Mouse (Mus musculus): ENCODE measurements at regions not wholly inside any gene's neighbourhood (a gene's known extent, or its start where the extent isn't known, plus 50 kb on each side); places are given as distances from the start of the nearest gene placed in this dataset.
A peak's percentile ranks its signal among the peaks of the same experiment; 100 is the strongest.

DNA sequence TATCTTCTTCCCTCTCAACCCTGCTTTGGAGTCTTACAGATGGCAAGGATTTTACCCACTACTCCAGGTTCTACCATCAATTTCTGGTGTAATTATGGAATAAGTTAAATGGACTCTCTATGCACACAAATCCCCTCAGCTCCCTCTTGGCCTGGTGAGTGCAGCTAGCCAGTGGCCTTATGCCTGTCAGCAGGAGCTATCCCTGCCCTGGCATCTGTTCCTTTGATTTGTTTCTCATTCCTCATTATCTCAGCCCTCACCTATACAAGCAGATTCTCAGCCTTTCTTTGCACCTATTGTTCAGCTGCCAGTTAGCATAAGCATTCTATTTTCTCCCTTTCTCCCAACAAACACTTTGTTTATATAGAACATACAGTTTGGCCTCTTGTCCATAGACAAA is 150.3 kb downstream of the Rnf152 start:
- no peak for DNase-seq

DNA sequence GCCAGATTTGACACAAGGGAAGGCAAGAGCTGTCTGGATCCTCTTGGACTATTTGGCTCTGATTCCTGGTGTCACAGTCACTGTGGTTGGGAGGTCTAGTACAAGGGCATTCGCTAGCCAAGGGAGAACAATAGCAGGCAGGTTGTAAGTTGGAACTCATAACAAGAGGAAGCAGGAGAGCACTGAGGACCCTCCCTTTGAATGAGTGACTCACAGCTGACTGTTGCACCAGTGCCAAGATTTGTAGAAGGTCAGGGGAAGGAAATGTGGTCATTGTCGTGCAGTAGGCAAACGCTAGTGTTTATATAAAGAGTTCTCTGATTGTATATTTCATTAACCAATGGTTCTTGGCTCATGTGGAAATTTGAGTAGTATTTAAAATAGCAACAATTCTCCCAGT is 157.2 kb downstream of the Rnf152 start:
- peak; percentile 84 for DNase-seq

DNA sequence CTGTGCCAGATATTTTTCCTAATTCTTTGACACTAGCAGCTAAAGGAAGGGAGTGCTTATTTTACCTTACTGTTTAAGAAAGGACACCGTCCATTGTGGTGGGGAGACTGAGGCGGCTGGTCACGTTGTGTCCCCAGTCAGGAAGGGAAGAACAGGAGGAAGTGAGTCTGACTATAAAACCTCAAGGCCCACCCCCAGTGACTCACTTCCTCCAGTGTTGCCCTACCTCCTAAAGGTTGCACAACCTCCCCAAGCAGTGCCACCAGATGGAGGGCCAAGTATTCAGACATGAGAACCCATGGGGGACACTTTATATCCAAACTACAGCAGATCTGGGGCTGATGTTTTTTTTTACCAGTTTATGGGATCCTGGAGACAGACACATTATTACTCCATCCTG is 165.4 kb downstream of the Rnf152 start:
- no peak for DNase-seq

DNA sequence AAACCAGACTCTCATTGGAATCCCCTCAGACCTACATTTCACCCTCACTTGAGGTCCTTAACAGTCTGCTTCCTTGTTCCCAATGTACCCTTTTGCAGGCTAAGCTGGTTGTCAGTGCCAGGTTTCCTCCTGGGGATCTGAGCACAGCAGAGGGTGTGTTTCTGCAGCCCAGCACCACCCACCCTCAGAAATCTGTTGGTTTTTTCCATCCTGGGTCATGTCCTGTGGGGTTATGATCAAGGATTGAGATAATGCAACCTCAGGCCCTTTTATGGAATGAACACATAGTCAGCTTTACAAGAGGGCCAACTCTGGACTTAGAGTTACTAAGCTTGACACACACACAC is 167.6 kb downstream of the Rnf152 start:
- no peak for DNase-seq

DNA sequence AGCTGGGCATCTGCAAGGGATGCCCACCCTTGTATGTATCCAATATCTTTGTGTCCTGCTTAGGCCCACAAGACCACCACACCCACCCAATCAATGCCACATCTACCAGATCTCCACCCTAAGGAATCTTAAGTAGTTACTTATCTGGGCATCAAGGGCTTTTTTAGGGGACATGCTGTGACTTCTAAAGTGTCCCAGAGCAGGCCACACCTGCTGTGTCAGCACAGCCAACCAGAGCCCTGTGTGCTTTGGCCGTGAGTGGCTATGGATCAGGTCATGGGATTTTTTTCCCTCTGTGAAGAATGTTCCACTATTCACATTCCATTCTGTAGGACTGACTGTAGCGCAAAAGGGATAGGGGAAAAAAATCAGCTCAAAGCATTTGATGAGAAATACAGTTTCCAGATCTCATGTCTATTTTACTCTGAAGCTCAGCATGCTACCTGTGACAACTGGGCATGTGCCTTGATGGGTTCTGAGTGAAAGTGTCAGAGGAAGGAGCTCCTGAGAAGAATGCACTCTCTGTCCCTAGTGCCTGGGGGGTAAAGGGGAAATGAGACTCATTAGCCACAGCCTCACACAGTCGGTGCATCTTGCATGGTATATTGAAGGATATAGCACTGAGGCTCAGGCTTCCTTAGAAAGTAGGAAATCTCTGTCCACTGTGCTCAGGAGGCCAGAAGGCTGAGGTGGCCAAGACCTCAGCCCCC is 168.1 kb downstream of the Rnf152 start:
- DNase-seq = no peak

DNA sequence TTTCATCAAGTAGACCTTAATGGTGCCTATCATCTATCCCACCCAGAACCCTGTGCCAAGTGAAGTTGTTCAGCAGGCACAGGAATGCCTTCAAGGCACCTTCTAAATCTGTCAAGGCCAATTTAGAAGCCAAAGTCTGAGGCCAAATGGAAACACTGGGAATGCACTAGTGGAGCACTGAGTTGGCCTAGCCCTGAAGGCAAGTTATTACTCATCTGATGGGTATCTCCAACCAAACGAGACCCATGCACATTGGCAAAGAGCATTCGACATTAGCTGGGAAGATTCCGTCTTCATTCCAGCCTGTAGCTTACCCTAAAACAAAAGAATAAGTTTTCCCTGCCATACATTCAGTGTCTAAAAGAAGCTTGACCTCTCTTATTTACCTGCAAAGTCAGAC is 172.0 kb downstream of the Rnf152 start:
- no peak for DNase-seq

DNA sequence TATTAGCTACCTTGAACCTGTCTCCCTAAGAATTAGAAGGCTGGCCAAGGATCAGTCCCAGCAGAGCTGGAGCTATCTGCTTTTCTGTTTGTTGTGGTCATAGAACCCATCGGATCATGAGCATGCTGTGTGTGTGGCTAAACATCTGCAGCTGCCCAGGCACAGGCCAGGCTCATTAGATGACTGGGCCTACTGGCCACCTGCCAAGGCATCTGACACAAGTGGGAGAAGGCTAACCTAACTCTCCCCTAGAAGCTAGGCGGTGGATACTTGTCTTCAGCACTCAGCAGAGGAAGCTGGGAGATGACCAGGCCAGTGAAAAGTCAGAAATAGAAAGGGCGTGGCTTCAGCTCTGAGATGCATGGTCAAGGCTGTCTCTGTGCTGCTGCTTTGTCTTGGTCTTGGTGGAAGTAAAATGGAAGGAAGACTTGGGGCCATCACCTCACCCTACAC is 177.1 kb downstream of the Rnf152 start:
- DNase-seq = peak; percentile 80

DNA sequence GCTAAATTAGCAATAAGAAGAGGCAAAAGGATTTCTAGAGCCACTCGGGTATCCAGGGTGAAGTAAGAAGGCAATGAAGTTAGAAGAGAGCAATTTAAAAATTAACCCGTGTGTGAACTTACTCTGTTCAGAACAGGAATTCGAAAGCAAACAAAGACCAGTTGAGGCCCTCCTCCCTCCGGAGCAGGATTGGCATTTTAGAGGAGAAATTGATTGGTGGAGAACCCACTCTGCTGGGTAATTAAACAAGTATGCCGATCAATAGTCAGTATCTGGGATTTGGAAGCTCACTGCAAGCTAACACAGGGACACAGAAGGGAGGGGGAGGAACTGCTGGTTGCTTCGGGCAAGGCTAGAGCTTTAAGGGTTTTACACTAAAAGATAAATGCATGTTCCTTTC is 177.7 kb downstream of the Rnf152 start:
- DNase-seq = no peak

DNA sequence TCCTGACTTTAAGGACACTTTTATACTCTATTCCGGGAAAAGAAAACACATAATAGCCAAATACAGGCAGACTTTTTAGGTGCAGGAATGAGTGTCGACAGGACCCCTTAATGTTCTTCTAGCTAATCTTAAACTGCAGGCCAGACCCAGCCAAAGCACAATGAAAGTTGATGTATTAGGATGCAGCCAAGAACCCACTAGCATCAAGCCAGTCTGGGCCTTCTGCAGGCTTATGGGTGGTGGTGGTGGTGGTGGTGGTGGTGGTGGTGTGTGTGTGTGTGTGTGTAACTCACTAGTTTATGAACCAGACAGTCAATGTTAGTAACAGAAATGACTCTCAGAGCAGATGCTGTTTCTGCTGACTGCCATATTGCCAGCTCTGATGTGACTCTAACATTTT is 178.6 kb downstream of the Rnf152 start:
- DNase-seq = no peak

DNA sequence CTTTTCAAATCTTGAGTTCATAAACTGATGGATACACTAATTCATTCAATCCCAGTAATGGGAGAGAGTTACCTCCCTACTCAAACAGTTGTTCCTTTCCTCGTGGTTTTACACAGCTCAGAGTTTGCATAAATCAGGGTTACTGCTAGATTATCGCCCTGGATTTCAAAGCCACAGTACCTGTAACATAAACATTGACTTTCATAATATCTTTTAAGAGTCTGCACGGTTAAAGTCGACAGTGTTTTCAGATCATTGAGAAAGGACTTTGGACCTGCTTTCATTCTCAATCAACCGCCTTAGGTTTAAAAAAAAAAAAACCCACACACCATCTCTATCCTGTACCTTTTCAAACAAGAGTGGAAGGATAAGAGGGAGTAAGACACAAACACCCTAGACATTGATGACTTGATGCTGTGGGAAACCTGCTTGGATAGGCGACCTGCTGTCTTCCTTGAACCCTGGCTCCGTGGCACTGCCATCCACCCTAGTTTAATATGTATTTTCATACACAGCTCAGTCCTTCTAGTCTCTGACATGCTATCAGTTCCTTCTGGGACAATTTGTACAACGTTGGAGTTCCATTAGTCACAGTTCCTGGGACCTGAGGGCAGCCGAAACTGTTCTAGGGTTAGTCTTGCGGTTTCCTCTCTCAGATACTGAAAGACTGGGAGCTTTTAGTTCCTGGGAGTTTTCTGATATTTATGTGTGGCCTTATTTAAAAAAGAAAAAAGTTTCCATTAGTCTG is 179.3 kb downstream of the Rnf152 start:
- DNase-seq = no peak

DNA sequence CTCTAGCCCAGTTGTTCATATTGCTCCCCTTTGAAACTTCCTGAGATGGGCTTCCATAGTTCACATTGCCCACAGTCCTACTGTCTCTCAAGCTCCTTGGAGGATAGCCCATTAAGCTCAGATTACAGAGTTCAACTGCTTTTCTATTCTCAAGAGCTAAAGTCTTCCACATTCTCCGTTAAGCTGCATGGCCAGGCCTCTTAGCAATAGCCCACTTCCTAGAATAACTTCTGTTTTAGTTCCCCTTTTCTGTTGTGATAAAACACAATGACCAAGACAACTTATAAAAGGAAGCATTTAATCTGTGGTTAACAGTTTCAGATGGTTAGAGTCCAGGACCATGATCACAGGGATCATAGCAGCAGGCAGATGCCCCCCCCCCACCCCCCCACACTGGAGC is 185.5 kb downstream of the Rnf152 start:
- no peak for DNase-seq

DNA sequence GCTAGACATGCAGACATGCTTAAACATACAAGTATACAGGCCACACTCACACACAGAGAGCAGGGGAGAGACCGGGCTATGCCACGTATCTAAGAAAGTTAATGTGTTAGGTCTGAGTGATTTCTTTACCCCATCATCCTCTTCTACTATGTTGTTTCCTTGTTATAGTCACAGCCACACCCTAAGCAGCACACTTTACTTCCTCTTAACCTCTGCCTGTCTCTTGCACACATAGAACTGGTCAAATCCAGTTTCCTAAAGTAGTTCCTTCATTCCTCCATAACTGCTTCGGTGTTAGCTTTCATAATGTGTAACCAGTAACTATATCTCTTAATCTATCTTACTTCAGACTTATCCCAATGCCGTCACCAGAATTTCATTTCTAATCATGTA is 186.4 kb downstream of the Rnf152 start:
- DNase-seq = no peak

DNA sequence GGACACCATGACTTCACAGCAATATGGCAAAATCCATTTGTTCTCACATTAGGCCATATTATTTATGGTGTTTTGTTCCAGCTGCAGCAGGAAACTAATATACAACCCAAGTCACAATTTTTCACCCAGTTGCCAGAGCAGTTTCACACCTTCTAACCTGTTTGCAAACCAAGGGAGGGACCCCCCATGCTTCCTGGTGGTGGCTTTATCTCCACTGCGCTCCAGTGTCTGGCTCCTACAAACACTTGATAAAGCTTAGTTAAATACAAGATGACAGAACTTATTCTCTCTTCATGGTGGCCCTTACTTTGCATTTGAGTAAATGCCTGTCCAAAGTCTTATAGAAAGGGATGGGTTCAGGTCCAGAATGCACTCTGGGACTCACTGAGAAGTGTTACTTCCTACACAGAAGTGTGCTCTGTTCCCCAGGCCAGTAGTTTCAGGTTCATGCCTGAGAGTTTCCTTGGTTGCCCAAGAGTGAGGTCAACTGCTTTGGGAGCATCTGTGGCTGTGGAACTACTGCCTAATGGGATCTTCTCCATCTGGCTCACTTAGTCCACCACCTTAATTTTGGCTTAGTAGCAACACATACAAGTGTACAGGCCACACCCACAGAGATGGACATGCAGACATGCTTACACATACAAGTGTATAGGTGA is 186.9 kb downstream of the Rnf152 start:
- no peak for DNase-seq

DNA sequence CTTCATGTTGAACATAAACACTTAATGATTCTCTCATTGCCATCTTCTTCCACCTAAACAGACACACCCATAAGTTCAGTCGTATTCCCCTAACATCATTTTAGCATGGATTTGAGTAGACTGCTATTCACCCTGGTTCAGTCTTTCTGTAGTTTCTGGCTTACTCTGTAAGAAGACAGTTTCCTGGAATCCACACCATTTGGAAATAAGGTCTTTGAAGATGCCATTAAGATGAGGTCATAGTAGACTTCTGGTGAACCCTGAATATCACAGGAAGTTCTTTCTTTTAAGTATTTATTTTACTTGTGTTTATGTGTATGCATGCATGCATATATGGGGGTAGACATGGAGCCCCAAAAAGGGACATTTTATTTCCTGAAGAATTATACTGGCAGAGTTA is 187.7 kb downstream of the Rnf152 start:
- no peak for DNase-seq

DNA sequence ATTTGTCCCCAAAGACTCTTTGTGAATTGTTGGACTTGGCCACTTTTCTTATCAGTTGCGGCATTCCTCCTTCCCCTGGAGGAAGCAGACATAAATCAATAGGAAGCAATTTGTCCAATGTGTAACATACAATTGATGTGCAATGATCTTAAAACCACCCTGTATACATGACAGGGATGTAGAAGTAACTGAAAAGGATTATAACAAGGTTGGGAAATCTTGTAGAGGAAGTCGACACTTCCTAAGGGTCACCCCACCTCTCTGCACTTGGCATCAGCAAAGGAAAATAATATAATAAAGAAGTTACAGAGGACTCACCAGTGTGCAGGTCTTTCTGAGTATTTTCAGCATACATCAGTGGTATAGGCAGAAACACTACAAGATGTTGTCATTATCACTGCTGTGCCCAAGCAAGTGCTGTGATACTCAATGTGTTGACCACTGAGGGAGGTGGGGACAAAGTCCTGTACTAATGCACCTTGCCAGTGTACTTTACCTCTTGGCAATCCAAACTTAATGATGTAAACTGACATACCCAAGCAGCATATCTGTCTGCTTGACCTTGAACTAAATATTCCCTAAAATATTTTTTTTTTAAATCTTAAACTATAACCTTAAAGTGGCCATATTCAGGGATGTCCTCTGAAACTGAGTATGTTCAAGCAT is 198.9 kb downstream of the Rnf152 start:
- DNase-seq = no peak

DNA sequence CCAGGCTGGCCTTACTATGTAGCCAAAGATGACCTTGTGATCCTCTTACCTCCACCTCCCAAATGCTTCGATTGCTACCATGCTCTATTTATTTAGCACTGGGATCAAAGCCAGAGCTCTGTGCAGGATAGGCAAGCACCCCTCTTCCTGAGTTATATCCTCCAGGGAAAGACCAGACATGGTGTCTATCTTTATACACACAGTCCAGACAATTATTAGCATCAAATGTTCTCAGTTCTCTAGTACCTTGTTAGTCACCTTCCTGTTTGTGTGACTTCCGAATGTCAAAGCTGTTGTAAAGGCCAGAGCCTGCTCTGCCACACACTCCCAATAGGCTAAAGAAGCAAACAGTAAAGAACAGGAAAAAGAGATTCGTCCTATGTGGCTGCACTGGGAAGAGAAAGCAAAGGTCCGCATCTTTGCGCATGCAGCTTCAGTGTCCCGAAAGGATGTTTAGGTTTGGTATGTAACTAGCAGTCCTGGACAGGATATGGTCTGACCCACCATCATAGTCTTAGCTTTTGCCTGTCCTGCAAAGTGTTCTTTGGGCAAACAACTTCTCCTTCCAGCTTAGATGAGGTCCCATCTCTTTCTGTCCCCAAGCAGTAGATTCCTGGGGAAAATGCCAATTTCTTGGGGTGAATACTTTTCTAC is 204.2 kb downstream of the Rnf152 start:
- no peak for DNase-seq

DNA sequence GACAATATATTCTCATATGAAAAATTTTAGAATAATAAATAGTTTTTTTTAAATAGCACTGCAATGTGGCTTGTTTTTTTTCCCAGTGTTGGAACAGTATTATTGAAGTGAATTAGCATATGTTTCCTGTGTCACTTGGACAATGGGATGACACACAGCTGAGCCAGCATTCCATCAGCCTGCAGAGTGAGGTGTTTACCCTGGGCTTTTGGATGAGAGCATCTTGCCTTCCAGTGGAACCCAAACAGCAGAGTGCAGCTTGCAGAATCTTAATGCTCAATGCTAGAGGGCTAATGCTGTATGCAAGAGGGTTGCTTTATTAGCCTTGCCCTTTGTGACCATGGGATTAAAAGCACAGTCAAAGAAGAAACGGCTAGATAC is 205.1 kb downstream of the Rnf152 start:
- peak; percentile 24 for DNase-seq

DNA sequence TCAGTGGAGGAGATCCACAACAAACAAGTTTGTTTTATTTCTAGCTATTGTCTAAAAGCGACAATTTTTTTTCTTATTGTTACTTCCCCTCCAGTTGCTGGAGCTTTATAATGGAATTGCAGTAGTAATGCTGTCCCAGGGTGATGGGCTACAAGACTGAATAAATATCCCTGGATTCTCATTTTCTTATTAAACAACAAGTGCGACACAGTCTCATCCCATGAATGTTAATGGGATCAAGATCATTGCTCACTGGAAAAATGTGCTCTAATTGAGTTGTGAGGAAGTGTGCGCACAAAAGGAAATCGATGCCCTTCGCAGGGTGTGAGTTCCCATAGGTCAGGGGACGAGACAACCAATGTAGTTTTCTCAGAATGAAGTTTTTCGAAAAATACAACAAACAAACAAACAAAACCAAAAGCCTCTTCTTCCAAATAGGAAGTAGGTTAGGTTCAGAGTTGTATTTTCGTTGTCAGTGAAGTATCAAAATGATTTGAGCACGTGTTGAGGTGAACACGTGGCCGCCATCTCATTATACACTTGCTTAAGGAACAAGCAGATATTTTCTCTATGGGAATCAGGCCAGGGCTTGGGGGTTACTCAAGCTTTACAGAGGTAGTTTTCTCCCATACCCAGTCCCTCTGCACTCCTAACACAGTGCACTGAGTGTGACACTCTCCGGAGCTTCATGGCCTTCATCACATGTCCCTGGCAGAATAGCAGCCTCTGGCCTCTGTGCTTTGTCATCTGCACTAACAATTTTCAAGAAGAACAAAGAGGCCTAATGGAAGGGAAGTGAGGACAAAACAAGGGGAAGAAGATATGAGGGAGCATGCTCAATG is 205.7 kb downstream of the Rnf152 start:
- no peak for DNase-seq

DNA sequence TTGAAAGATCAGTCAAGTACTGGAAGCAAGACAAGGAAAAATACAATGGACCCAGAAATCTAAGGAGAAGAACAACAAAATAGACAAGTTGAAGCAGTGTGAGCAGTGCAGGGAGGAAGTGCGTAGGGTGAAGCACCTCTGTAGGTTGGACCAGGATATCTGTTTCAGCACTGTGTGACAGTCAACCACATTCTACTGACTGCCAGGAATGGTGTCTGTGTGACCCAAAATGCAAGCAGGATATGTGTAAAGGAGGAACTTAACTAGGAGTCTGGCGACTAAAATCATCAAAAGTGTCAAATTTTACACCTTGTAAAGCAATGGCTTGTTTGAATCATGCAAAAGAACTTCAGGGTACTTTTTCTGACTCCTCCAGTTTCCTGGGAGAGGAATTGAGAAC is 207.7 kb downstream of the Rnf152 start:
- no peak for DNase-seq

DNA sequence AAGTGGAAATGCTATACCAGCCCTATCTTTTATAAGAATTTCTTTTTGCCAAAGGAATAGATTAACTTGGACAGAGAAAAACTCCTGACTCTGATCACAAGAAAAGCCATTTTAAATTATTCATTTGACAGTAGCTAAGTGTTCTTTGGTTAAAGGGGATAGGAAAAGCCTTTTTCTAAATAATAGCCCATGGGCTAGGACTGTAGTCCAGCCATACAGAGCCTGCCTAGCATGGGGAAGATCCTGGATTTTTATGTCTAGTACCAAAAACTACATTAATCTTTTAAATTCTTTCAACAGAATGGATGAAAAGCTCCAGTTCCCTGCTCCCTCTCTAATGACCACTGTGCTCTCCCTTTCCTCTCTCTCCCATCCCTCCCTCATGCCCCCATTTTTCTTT is 208.5 kb downstream of the Rnf152 start:
- no peak for DNase-seq

DNA sequence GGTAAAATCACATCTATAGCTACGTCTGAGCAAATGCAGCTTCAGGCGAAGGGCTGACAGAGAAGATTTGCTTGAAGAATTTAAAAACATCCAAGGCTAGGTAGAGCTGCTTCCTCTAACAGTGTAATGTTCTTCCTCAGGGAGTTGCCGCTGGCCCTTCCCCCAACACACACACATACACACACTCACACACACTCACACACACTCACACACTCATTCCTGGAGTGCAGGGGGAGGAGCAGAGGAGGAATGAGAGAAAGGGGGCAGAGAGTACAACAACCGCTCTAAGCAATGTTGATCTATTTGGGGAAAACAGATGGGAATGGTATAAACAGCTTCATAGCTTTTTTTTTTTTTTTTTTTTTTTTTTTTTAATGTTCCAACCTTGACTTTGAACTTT is 232.6 kb downstream of the Rnf152 start:
- DNase-seq = peak; percentile 7

DNA sequence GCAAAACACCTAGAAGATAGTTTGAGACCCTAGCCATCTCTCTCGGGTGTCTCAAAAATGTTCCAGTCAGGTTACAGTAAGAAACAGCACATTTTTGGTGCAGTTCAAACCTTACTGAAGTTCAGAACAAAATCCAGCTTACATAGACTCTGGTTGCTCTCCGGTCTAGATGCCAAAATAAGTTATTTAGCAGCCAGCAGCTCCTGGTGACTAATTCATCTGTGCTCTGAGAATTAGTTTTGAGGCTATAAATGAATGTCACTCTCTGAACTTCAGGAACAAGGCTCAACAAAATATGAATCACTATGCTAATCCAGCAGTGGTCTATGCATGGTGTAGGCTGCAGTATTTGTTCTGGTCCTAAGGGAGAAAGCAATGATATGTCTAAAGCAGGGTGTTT is 238.6 kb downstream of the Rnf152 start:
- DNase-seq = no peak
